Mouse (Mus musculus) intestine, embryonic 15.5 days (tissue): ENCODE data around the gene Parg. TPM values are rescaled to one million over a fixed set of nuclear protein-coding genes. Genes with fewer than 3 reads are reported as not detected.
"Not testable (repeated sequence)": the region's sequence is repeated elsewhere in the genome, so short reads cannot be mapped to it uniquely, and the experiment has no call there.

Experiments
- ATAC-seq: fragments of 200-750 bp; cut with Nextera tagmentation; 2 replicates; pipeline ENCODE4 v1.8.0; 2017; ENCODE audit warnings: moderate TSS enrichment, moderate library complexity
- H3K27ac ChIP-seq: fragments of 300-500 bp; sonication (generic); 2 replicates; pipeline ENCODE4 v1.5.1; 2015; ENCODE audit warnings: mild to moderate bottlenecking, inconsistent platforms
- H3K27me3 ChIP-seq: fragments of 300-500 bp; sonication (generic); replicated peaks from 2 replicates; pipeline ENCODE4 v1.6.1; 2015; ENCODE audit warnings: inconsistent platforms
- H3K36me3 ChIP-seq: fragments of 300-500 bp; sonication (generic); 2 replicates; pipeline ENCODE4 v1.6.1; 2015; ENCODE audit warnings: inconsistent platforms
- H3K4me1 ChIP-seq: fragments of 300-500 bp; sonication (generic); replicated peaks from 2 replicates; pipeline ENCODE4 v1.6.1; 2015; ENCODE audit warnings: inconsistent platforms
- H3K4me2 ChIP-seq: fragments of 300-500 bp; sonication (generic); replicated peaks from 2 replicates; pipeline ENCODE4 v1.6.1; 2015; ENCODE audit warnings: mild to moderate bottlenecking, inconsistent platforms
- H3K4me3 ChIP-seq: fragments of 300-500 bp; sonication (generic); replicated peaks from 2 replicates; pipeline ENCODE4 v1.5.1; 2015; ENCODE audit warnings: inconsistent platforms
- H3K9ac ChIP-seq: fragments of 300-500 bp; sonication (generic); 2 replicates; pipeline ENCODE4 v1.6.1; 2015; ENCODE audit warnings: inconsistent platforms
- H3K9me3 ChIP-seq: fragments of 300-500 bp; sonication (generic); 2 replicates; pipeline ENCODE4 v1.6.1; 2016; ENCODE audit warnings: inconsistent platforms
- WGBS: fragments of 180-500 bp; shearing (Covaris S2); methylation state at CpG from one replicate; pipeline ENCODE4 v1.1.7; 2015; 5-methylcytosine and 5-hydroxymethylcytosine counted together
- polyA plus RNA-seq: library from polyadenylated mRNA; unstranded; fragments of >200 nt; fragmentation: Nextera tagmentation; extraction: Ambion mirVana; gene quantifications from 2 replicates; pipeline ENCODE4 v1.2.1, GENCODE M21; 2015

Gene Parg
- polyA plus RNA-seq, 1 experiment from 2014 or later: 37.0 TPM

- no peak for ATAC-seq
- Histone ChIP-seq H3K4me3 (no peak overlapping the region), H3K27me3 (no peaks in the 10 kb centered on the region), H3K4me2 (no peak overlapping the region), H3K36me3 (peaks cover 27% of the 10 kb centered on the region), H3K9me3 (no peaks in the 10 kb centered on the region), H3K9ac (no peak overlapping the region), H3K4me1 (no peaks in the 10 kb centered on the region), H3K27ac (no peak overlapping the region)
- 92% methylated on average over 4 of the region's 4 CpGs for WGBS
Observed at GRCm38 (mm10) chr14:32183846-32184245, 17.9 kb upstream of the Parg start.

- peak; percentile 89 for ATAC-seq
Observed at GRCm38 (mm10) chr14:32190627-32191391, 10.9 kb upstream of the Parg start.

DNA sequence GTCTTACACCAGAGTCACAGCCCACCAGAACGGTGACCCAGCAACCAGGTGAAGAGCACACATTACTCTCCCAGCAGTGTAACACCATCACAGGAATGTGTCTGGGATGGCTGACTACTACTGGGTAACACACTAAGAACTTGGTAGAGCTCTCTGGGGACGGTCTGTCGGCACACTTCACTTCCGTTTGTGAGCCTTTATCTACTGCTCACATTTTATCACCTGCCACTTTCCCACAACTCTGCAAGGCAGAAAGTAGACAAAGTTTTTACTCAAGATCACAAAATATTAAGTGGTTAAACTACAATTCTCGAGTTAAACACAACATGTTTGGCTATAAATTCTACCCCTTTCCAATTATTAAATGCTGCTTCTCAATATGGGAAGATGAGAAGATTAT is 9.8 kb upstream of the Parg start:
- Histone ChIP-seq H3K4me1 (no peaks in the 10 kb centered on the region), H3K9me3 (no peaks in the 10 kb centered on the region), H3K27me3 (no peaks in the 10 kb centered on the region), H3K9ac (no peak overlapping the region), H3K27ac (no peak overlapping the region), H3K4me3 (no peak overlapping the region), H3K36me3 (peaks cover 9% of the 10 kb centered on the region), H3K4me2 (no peak overlapping the region)
- no peak for ATAC-seq
- 68% methylated on average over 5 of the region's 5 CpGs for WGBS

More at GRCm38 (mm10) chr14:32190627-32191391, 10.9 kb upstream of the Parg start:
- no peak overlapping the region for H3K9ac ChIP-seq
- H3K4me3 ChIP-seq: no peak overlapping the region
- no peaks in the 10 kb centered on the region for H3K4me1 ChIP-seq
- H3K27me3 ChIP-seq: no peaks in the 10 kb centered on the region
- no peak overlapping the region for H3K27ac ChIP-seq
- WGBS: 62% methylated on average over 6 of the region's 6 CpGs
- no peak overlapping the region for H3K4me2 ChIP-seq
- no peaks in the 10 kb centered on the region for H3K9me3 ChIP-seq
- H3K36me3 ChIP-seq: peaks cover 7% of the 10 kb centered on the region

- no peak overlapping the region for H3K9ac ChIP-seq
- 39% methylated on average over 3 of the region's 3 CpGs for WGBS
- ATAC-seq: peak; percentile 40; the same call in 1 of the 2 replicates
Observed at GRCm38 (mm10) chr14:32192437-32192836, 9.3 kb upstream of the Parg start.

DNA sequence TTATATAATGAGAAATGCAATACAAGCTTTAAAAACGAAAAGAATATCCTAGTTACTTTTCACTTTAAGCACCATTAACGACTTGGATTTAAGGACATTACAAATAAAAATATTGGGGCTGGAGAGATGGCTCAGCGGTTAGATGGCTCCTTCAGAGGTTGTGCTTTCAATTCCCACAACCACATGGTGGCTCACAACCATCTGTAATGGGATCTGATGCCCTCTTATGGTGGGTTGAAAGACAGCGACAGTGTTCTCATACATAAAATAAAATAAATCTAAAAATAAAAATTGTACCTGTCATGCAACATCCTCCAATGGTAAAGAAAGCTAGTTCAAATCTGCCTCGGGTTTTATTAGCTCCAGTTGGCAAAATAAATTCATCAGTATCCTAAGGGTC is 8.2 kb upstream of the Parg start:
- not testable (repeated sequence) for H3K9me3 ChIP-seq, ATAC-seq, H3K36me3 ChIP-seq, H3K4me1 ChIP-seq, H3K4me3 ChIP-seq, H3K4me2 ChIP-seq, H3K27ac ChIP-seq, H3K9ac ChIP-seq, H3K27me3 ChIP-seq
- WGBS: 82% methylated on average over 5 of the region's 5 CpGs

More at GRCm38 (mm10) chr14:32192437-32192836, 9.3 kb upstream of the Parg start:
- peaks cover 12% of the 10 kb centered on the region for H3K36me3 ChIP-seq
- H3K27ac ChIP-seq: no peak overlapping the region
- H3K9me3 ChIP-seq: no peaks in the 10 kb centered on the region
- no peaks in the 10 kb centered on the region for H3K4me1 ChIP-seq
- no peak overlapping the region for H3K4me3 ChIP-seq
- no peaks in the 10 kb centered on the region for H3K27me3 ChIP-seq
- no peak overlapping the region for H3K4me2 ChIP-seq

GRCm38 (mm10) chr14:32201354-32201753 is 395 bp upstream of the Parg start:
- Histone ChIP-seq H3K36me3 (peaks cover 7% of the 10 kb centered on the region), H3K4me2 (peak overlapping the region; percentile 61), H3K4me3 (peak overlapping the region; percentile 85), H3K9ac (peak overlapping the region; percentile 90), H3K27me3 (no peaks in the 10 kb centered on the region), H3K9me3 (no peaks in the 10 kb centered on the region), H3K4me1 (peaks cover 16% of the 10 kb centered on the region), H3K27ac (peak overlapping the region; percentile 15; the same call in 1 of the 2 replicates)
- under 1% methylated on average over 26 of the region's 26 CpGs for WGBS
- ATAC-seq: peak; percentile 63

DNA sequence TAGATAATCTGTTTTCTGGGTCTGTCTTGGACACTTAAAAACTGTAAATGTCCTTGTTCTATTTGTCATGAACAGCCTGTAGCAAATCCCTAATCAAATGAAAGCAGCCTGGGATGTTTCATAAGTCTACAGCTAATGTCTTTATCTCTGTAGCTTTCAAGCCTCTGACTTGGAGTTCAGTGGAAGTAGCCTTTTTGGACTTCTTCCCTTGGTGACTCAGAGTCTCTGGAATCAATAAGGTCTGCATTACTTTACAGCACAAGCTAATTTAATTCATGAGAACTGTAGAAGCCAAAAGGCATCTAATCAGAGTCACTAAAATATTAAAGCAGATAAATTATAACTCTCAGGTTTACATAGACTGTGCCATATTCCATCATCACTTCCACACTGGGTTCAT is 24.9 kb downstream of the Parg start:
- Histone ChIP-seq H3K4me3 (no peak overlapping the region), H3K4me1 (no peaks in the 10 kb centered on the region), H3K27me3 (no peaks in the 10 kb centered on the region), H3K9me3 (no peaks in the 10 kb centered on the region), H3K27ac (no peak overlapping the region), H3K4me2 (no peak overlapping the region), H3K9ac (no peak overlapping the region), H3K36me3 (no peaks in the 10 kb centered on the region)
- ATAC-seq: no peak

- 0% methylated on average over 2 of the region's 2 CpGs for WGBS
- no peak overlapping the region for H3K9ac ChIP-seq
- no peaks in the 10 kb centered on the region for H3K9me3 ChIP-seq
Observed at GRCm38 (mm10) chr14:32228996-32229395, 27.2 kb downstream of the Parg start.

GRCm38 (mm10) chr14:32242401-32242800 is 40.7 kb downstream of the Parg start:
- Histone ChIP-seq H3K4me1 (no peaks in the 10 kb centered on the region), H3K27me3 (no peaks in the 10 kb centered on the region), H3K36me3 (0 out of 2 replicates have a peak, but pooled peaks cover 3% of the 10 kb centered on the region), H3K4me3 (no peak overlapping the region), H3K9me3 (no peaks in the 10 kb centered on the region), H3K9ac (no peak overlapping the region), H3K27ac (no peak overlapping the region), H3K4me2 (no peak overlapping the region)
- 79% methylated on average over 4 of the region's 4 CpGs for WGBS
- no peak for ATAC-seq

More at GRCm38 (mm10) chr14:32228996-32229395, 27.2 kb downstream of the Parg start:
- no peaks in the 10 kb centered on the region for H3K36me3 ChIP-seq
- ATAC-seq: no peak
- no peaks in the 10 kb centered on the region for H3K27me3 ChIP-seq
- H3K4me1 ChIP-seq: no peaks in the 10 kb centered on the region
- H3K4me3 ChIP-seq: no peak overlapping the region
- no peak overlapping the region for H3K4me2 ChIP-seq
- no peak overlapping the region for H3K27ac ChIP-seq

- Histone ChIP-seq H3K27ac (no peak overlapping the region), H3K27me3 (no peaks in the 10 kb centered on the region), H3K4me1 (no peaks in the 10 kb centered on the region), H3K9ac (no peak overlapping the region), H3K9me3 (no peaks in the 10 kb centered on the region), H3K4me2 (no peak overlapping the region), H3K36me3 (no peaks in the 10 kb centered on the region), H3K4me3 (no peak overlapping the region)
- no peak for ATAC-seq
- 34% methylated on average over 2 of the region's 2 CpGs for WGBS
Observed at GRCm38 (mm10) chr14:32246019-32246418, 44.3 kb downstream of the Parg start.

DNA sequence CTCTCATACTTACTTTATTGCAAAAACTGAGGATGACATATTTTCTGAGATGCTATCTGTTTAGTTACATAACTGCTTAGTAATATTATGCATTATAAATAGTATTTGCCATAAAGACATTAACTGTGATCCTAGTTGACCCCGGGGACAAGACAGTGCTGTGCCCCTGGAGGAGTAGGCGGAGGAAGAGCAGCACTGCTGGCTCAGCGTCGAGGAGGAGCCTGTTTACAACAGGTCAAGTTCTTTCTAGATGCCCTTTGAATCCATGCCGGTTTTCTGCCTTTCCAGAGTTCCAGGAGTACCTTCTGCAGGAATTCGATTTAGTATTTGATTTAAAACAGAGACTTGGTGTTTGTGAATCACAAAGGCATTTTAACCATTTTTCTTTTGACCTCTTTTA is 47.9 kb downstream of the Parg start:
- Histone ChIP-seq H3K4me3 (no peak overlapping the region), H3K27me3 (no peaks in the 10 kb centered on the region), H3K9me3 (no peaks in the 10 kb centered on the region), H3K36me3 (no peaks in the 10 kb centered on the region), H3K9ac (no peak overlapping the region), H3K27ac (no peak overlapping the region), H3K4me2 (no peak overlapping the region), H3K4me1 (no peaks in the 10 kb centered on the region)
- ATAC-seq: no peak
- WGBS: 61% methylated on average over 6 of the region's 6 CpGs

DNA sequence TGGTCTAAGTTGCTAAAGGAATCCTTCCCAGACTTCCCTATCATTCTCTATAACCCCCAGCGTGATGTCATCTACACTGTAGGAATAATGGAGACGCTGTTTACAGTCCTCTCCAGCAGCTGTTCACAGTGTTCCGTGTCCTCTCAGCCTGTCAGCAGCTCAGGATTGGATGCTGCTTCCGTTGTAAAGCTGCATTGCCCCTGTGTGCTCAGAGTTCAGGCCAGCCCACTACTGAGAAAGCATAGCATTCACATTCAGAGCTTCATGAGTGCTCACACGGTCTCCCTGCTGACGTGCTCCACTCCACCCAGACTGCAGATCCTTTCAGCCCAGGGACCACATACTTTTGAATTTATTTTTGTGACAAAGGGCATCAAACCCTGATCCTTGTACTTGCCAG is 59.1 kb downstream of the Parg start:
- no peaks in the 10 kb centered on the region for H3K36me3 ChIP-seq
- H3K9me3 ChIP-seq: no peaks in the 10 kb centered on the region
- H3K27ac ChIP-seq: no peak overlapping the region
- 74% methylated on average over 6 of the region's 6 CpGs for WGBS
- no peaks in the 10 kb centered on the region for H3K4me1 ChIP-seq
- no peak overlapping the region for H3K9ac ChIP-seq
- ATAC-seq: no peak
- no peak overlapping the region for H3K4me2 ChIP-seq
- no peak overlapping the region for H3K4me3 ChIP-seq
- H3K27me3 ChIP-seq: no peaks in the 10 kb centered on the region

DNA sequence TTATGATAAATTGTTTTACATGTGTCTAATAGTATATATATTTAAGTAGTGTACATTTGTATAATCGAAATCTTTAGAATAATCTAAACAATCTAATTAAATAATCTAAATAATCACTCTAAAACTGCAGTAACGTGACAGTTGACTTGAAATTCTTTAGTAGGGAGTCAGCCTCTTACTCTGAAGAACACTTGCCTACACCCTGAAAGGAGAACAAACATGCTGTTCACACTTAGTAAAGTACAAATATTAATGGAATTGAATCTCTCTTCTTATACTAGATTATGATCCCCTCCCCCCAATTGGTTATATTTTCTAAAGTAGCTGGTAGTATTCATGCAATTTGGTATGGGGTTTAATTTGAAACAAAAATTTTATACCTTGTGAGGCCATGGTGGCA is 60.0 kb downstream of the Parg start:
- no peak overlapping the region for H3K4me3 ChIP-seq
- no peaks in the 10 kb centered on the region for H3K9me3 ChIP-seq
- ATAC-seq: no peak
- no peak overlapping the region for H3K27ac ChIP-seq
- H3K9ac ChIP-seq: no peak overlapping the region
- H3K4me1 ChIP-seq: no peaks in the 10 kb centered on the region
- no peaks in the 10 kb centered on the region for H3K27me3 ChIP-seq
- H3K4me2 ChIP-seq: no peak overlapping the region
- H3K36me3 ChIP-seq: no peaks in the 10 kb centered on the region
- 70% methylated on average over 2 of the region's 2 CpGs for WGBS
